Mouse (Mus musculus) sigmoid colon, adult 10 weeks (tissue): Measurements from ENCODE around the gene Mindy4b-ps. TPM values are rescaled to one million over a fixed set of nuclear protein-coding genes. Genes with fewer than 3 reads are reported as not detected.

Source experiments
- polyA plus RNA-seq: library from polyadenylated mRNA; stranded (reverse); fragments of 350-450 nt; fragmentation: Illumina TruSeq; extraction: RNeasy Lipid Tissue Mini Kit (QIAGEN cat#74804); gene quantifications from one replicate; pipeline ENCODE4 v1.2.3, GENCODE M21; 2014; ENCODE audit warnings: low read depth, low replicate concordance

Mindy4b-ps gene
- polyA plus RNA-seq: not detected

GRCm38 (mm10) chr3:58822211-58822610, at the start of gene Mindy4b-ps:
Gene Mindy4b-ps (minus strand): TSS chr3:58822311.

Other genes with a start within 250 kb of the Mindy4b-ps start
- 413 TPM for gene Selenot, start 245.7 kb downstream of the Mindy4b-ps start, polyA plus RNA-seq
- not detected for gene Erich6, start 185.1 kb downstream of the Mindy4b-ps start, polyA plus RNA-seq
- 4.6 TPM for gene Siah2, start 129.9 kb downstream of the Mindy4b-ps start, polyA plus RNA-seq
- not detected for gene Clrn1, start 63.0 kb upstream of the Mindy4b-ps start, polyA plus RNA-seq
- gene Med12l, start 183.5 kb upstream of the Mindy4b-ps start, polyA plus RNA-seq: 3.2 TPM